Mouse (Mus musculus) heart, postnatal 0 days (tissue): ENCODE measurements at regions not wholly inside any gene's neighbourhood (a gene's known extent, or its start where the extent isn't known, plus 50 kb on each side); places are given as distances from the start of the nearest gene placed in this dataset.

Experiments used
- CTCF ChIP-seq: IDR thresholded peaks from 2 replicates; pipeline ENCODE4 v1.5.1; 2016; ENCODE audit warnings: antibody characterized with exemption, control low read depth, low read depth
- EP300 ChIP-seq: IDR thresholded peaks from 2 replicates; pipeline ENCODE4 v1.6.1; 2016; ENCODE audit warnings: antibody characterized with exemption, low read depth

DNA sequence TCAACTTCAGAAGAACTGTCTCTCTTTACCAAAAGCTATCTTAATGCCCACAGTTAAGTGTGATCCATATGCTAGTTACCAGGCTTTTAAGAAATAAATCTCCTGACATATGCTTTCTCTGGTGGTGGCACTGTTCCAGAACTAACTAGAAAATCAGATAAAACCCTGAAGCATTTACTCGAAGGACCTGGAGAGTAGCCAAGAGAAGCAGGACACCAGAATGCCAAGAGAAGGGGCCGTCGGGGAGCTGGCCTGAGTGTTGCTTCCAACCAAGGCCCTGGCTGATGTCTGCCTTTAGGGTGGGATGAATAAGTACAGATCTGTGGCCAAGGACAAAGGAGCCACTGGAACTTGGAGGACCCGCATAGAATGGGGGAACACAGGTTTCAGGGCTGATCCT is 305.9 kb downstream of the Agtpbp1 start:
- no peak for TF ChIP-seq EP300
- TF ChIP-seq CTCF, result no peak
